Mouse (Mus musculus) thymus, adult 2 months (tissue): Measurements from ENCODE around the gene Ferd3l.

ENCODE experiments used
- CTCF ChIP-seq: fragments of 200-500 bp; IDR thresholded peaks from 2 replicates; pipeline ENCODE4 v1.5.1; 2012; ENCODE audit warnings: mild to moderate bottlenecking, control low read depth, low read length, moderate library complexity, borderline replicate concordance; ENCODE audit not compliant: control insufficient read depth, poor library complexity, insufficient read depth; ENCODE audit errors: extremely low read depth
- POLR2A ChIP-seq: fragments of 200-500 bp; IDR thresholded peaks from 2 replicates; pipeline ENCODE4 v1.6.1; 2012; ENCODE audit warnings: mild to moderate bottlenecking, low read length, control low read depth, moderate library complexity; ENCODE audit not compliant: control insufficient read depth, poor library complexity, insufficient read depth; ENCODE audit errors: extremely low read depth

GRCm38 (mm10) chr12:33964427-33964826 lies 36.2 kb downstream of the Ferd3l start:
- TF ChIP-seq CTCF (no peak), POLR2A (no peak)
